Mouse (Mus musculus) lung, postnatal 14 days (tissue): ENCODE measurements around the gene Vps33b.
"Not testable (repeated sequence)": the region's sequence is repeated elsewhere in the genome, so short reads cannot be mapped to it uniquely, and the experiment has no call there.

Source experiments
- DNase-seq: peaks from one replicate; pipeline ENCODE4 v3.0.0; 2021

Vps33b gene

DNA sequence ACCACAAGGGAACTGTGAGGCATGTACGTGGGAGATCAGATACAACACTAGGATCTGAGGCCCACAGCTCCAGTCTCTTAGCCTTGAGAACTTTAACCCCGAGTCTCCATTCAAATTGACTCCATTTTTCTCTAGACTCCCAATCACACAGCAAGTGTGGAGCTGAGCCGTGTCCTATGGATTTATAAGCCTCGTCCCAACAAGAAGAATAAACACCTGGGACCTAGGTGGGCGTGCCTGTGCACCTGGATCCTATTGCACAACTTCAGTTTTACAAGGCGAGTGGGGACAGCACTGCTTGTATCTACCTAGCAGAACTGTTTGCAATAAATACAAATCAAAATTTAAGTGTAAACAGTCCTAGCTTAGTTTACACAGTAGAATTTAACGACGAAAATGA lies 53.9 kb downstream of the Vps33b start:
- no peak for DNase-seq

- DNase-seq: peak; percentile 96
These were observed 54.8 kb downstream of the Vps33b start, which contains the start of gene Rccd1 for GRCm38 (mm10) chr7:80324043-80324815. TSS of gene Rccd1 (minus strand) at chr7:80324454.

- DNase-seq: not testable (repeated sequence)
These were observed 55.3 kb downstream of the Vps33b start for GRCm38 (mm10) chr7:80324816-80325119.

DNA sequence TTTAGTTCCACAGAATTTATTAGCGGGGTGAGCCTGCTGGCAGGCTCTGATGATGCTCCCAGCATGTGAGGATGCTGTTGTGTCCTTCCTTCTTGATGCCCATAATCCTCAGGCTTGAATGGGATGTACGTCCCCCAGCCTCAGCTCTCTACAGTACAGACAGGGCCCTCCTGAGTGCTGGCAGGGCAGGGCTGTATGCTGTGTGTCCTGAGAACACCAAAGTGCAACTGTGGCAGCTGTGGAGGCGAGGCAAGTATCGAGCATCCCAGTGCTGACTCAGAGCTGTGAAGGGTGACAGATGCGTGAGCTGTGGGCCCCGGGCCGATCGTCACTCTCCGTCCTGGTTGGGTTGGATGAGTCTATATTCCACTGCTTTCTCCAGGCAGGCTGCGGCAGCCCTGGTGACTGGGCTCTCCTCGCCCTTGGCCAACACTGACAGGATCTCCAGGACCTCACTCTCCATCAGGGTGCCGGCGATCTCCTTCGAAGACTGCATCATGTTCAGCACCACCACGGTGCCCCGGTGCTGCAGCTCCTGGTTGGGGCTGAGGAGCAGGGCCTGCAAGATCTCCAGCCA lies 55.9 kb downstream of the Vps33b start:
- no peak for DNase-seq

GRCm38 (mm10) chr7:80326076-80326475 lies 56.6 kb downstream of the Vps33b start:
- no peak for DNase-seq

- DNase-seq: no peak
These were observed 60.8 kb downstream of the Vps33b start for GRCm38 (mm10) chr7:80330278-80330677.

DNA sequence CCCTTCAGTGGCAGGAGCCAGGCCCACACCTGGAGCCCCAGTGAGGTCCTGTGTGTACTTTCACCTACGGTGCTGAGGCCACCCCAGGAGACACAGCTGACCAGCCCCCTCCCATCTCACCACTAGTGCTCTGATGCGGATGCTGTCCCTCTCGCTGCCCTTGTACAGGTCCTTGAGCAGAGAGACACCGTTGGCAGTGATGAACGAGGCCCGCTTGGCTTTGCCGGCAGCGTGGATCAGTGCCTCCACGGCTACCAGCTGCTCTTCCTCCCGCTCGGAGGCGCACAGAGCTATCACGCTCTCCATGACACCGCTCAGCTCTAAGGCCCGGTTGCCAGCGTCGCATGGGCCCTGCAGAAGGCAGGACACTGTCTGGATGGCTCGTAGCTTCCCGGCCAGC lies 62.0 kb downstream of the Vps33b start:
- no peak for DNase-seq

DNA sequence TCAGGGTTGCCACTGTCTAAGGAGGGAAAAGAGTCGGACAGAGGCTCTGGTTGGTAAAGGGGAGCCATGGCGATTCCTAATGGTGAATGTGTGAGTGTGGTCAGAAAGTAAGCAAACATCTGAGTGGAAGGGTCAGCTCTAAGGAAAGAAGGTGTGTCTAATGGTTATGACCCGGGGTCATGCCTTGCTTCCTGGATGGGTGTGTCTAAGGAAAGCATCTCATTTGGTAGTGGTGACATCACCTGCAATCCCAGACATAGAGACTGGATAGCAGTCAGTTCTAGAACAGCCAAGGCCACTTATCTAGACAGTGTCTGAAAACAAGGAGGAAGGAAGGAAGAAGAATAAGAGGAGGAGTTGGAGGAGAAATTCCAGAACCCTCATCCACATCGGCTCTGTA lies 65.4 kb downstream of the Vps33b start:
- no peak for DNase-seq

DNA sequence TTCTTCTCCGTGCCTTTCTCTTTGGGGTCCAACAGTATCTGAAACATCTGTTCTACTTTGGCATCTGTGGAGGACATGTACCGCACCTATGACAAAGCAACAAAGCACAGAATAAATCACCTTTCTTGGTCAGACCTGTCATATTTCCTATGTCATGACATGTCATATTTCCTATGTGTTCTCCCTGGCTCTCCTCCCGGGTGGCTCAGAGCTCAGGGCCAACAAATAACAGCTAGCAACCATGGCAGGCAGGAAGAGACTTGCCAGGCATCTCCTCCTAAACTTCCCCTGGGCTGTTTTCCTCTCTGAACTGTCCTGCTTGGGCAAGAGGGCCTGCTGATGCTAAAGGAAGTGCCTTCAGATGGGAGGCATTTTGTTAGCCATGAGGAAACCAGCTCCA lies 67.5 kb downstream of the Vps33b start:
- DNase-seq: no peak

DNA sequence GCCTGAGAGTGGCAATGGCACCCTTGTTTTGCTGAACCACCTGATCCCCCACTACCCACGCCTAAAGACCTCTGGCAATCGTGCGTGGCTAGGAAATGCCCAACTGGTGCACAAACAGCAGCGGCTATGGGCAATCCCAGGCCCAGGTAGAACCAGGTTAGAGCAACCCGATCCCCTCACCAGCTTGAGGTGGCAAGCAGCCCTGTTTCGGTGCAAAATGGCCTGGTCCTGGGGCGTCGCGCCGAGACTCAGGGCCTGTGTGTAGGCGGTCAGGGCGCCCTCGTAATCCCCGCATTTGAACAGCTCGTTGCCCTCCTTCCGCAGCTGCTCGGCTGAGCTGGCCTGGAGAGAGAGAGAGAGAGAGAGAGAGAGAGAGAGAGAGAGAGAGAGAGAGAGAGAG lies 69.9 kb downstream of the Vps33b start:
- DNase-seq: peak; percentile 24

DNA sequence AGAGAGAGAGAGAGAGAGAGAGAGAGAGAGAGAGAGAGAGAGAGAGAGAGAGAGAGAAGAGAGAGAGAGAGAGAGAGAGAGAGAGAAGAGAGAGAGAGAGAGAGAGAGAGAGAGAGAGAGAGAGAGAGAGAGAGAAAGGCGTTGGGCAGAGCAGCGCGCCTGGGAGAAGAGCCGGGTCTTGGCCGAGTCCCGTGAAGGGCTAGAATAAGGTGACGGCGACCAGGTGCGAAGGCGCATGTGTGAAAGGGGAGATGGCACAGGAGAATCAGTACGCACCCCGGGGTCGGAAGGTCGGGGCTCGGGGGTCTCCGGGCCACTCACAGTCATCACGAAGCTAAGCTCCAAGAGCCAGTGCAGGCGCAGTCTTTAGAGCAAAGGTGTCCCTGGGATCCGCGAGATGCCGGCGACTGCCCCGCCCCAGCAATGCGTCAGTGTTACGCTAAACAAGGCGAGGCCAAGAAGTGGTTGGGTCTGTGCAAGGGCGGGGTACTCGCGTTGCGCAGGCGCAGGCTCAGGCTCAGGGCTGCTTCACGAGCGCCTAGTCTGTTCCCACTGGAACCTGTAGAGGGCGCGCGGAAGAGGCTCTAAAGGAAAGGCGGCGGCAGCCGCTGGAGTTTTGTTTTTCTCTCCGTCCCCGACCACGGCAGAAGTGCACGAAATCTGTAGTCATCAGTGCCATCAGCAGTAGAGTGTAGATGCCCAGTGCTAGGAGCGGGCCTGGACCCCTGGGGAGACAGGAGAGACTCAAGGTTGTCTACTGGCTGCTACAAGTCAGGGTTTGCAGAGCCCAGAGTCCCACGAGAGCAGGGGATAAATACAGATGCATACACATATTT lies 70.6 kb downstream of the Vps33b start:
- peak; percentile 99 for DNase-seq

- DNase-seq: peak; percentile 76
These were observed 71.3 kb downstream of the Vps33b start, which contains the start of gene Unc45a for GRCm38 (mm10) chr7:80340793-80341192. TSS of gene Unc45a (minus strand) at chr7:80341005.
